Mouse (Mus musculus) spleen, adult 2 months (tissue): ENCODE results near the gene Gm5294. TPM values are rescaled to one million over a fixed set of nuclear protein-coding genes. Genes with fewer than 3 reads are reported as not detected.

Source experiments
- DNase-seq, 2 experiments: peaks; one replicate each; pipeline versions ENCODE4 v3.0.0 to v3.0.0-alpha.2; 2012 to 2021; ENCODE audit warnings: low spot score in 2 of 2, low read depth in 1 of 2
- H3K27ac ChIP-seq: fragments of 200-500 bp; 2 replicates; pipeline ENCODE4 v1.5.1; 2012; ENCODE audit warnings: low read length, inconsistent platforms; ENCODE audit not compliant: insufficient read depth
- H3K27me3 ChIP-seq: fragments of 200-500 bp; 2 replicates; pipeline ENCODE4 v1.6.1; 2012; ENCODE audit warnings: mild to moderate bottlenecking, moderate library complexity, low read length, inconsistent platforms; ENCODE audit not compliant: control insufficient read depth, insufficient read depth
- H3K36me3 ChIP-seq: fragments of 200-500 bp; 2 replicates; pipeline ENCODE4 v1.6.1; 2012; ENCODE audit warnings: mild to moderate bottlenecking, low read length, inconsistent platforms; ENCODE audit not compliant: control insufficient read depth, insufficient read depth
- H3K4me1 ChIP-seq: fragments of 200-500 bp; 2 replicates; pipeline ENCODE4 v1.6.1; 2011; ENCODE audit warnings: inconsistent platforms; ENCODE audit not compliant: control insufficient read depth, insufficient read depth, insufficient read length
- H3K4me3 ChIP-seq: fragments of 200-500 bp; 2 replicates; pipeline ENCODE4 v1.5.1; 2011; ENCODE audit warnings: mild to moderate bottlenecking, inconsistent platforms; ENCODE audit not compliant: insufficient read depth, insufficient read length; ENCODE audit errors: extremely low read depth
- CTCF ChIP-seq: fragments of 200-500 bp; IDR thresholded peaks from 2 replicates; pipeline ENCODE4 v1.5.1; 2011; ENCODE audit warnings: mild to moderate bottlenecking, inconsistent platforms; ENCODE audit not compliant: insufficient read depth, insufficient read length, insufficient replicate concordance; ENCODE audit errors: extremely low read depth
- POLR2A ChIP-seq: fragments of 200-500 bp; IDR thresholded peaks from 2 replicates; pipeline ENCODE4 v1.6.1; 2011; ENCODE audit warnings: low read depth, low read length, inconsistent platforms
- WGBS: fragments of 180-500 bp; shearing (Covaris S2); methylation state at CpG from one replicate; pipeline ENCODE4 v1.1.7; 2018; 5-methylcytosine and 5-hydroxymethylcytosine counted together
- polyA plus RNA-seq: library from polyadenylated mRNA; depleted of rRNA; stranded (reverse); fragments of >200 nt; gene quantifications from 2 replicates; pipeline ENCODE4 v1.2.3, GENCODE M21; 2012

The Gm5294 gene
- polyA plus RNA-seq, 1 experiment, result not detected

DNA sequence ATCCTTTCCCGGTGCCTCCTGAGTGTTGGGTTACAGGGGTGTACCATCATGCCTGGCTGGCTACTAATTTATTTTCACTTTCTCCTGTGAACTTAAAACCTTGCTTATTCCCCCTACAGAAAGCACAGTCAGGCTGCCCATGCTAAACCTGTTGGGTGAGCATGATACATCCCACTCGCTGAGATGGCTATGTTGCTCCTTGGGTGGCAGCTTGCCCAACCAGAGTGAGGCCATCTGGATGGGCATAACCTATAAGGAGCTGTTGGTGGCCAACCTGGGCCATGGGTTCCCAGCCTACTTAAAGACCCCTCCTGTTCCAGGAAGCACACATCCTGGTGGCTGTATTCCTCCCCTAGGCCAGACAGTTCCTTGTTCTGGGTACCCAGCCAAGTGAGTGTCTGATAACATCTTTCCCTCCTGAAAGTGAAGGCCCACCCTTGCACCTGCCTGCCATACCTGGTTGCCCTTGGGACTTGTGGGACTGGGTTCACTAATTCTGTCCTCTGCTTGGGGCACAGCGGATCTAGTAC, 33.8 kb upstream of the Gm5294 start:
- TF ChIP-seq POLR2A (no peak), CTCF (no peak)
- no peaks in the 10 kb centered on the region for H3K4me1 ChIP-seq
- DNase-seq, result no peak
- H3K36me3 ChIP-seq, result no peaks in the 10 kb centered on the region
- H3K27me3 ChIP-seq, result no peaks in the 10 kb centered on the region
- no peak overlapping the region for H3K4me3 ChIP-seq
- WGBS, result 89% methylated on average over 3 of the region's 3 CpGs
- H3K27ac ChIP-seq, result no peak overlapping the region

DNA sequence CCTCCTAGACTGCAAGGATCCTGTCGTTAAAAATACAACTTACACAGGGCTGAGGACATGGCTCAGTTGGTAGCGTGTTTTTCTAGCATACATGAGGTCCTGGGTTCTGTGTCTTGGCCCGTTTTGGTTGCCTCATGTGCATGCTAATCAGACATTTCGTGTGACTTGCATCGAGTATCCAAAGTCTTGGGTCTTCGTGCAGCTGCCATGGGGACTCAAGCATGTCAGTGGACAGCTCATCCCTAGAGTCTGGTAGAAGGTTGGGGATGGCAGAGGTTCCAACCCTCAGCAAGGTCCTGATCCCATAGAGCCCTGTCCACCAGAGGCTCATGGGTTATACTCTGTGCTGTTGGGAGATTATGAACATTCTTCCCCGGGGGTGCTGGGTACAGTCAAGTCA, 32.2 kb upstream of the Gm5294 start:
- no peak overlapping the region for H3K4me3 ChIP-seq
- DNase-seq, result no peak
- no peaks in the 10 kb centered on the region for H3K4me1 ChIP-seq
- TF ChIP-seq CTCF, result no peak
- no peak for TF ChIP-seq POLR2A
- no peak overlapping the region for H3K27ac ChIP-seq
- no peaks in the 10 kb centered on the region for H3K27me3 ChIP-seq
- 84% methylated on average over 7 of the region's 7 CpGs for WGBS
- no peaks in the 10 kb centered on the region for H3K36me3 ChIP-seq

DNA sequence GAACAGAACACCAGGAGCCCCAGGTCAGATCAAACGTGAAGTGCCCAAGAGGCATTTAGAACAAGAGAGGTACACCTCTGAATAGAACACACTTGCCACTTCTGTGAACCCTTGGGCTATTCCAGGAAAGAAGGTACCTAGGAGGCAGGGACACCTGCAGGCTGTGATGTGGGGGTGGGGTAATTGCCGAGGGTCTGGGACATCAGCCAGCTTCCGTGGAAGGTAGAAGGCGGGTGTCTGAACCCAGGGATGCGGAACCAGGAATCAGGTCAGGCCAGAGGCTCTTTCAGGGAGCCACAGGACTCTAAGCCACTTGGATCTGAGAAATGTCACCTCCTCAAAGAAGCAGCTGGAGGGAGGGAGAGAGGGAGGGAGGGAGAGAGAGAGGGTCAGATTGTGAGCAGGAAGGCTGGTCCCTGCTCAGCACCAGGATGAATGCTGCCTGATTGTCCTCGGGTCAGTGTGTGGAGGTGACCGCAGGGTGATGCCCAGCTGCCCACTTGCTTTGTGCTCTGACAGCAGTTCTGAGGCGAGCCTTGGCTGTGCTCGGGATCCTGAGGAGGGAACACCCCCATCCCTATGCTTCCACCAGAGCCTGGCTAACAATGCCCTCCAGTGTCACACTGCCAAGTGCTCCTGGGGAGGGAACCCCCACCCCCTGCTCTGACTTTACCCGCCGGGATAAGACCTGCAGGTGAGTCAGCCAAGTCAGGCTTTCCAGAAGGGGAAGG, 31.2 kb upstream of the Gm5294 start:
- Histone ChIP-seq H3K36me3 (no peaks in the 10 kb centered on the region), H3K27ac (no peak overlapping the region)
- no peak for DNase-seq

DNA sequence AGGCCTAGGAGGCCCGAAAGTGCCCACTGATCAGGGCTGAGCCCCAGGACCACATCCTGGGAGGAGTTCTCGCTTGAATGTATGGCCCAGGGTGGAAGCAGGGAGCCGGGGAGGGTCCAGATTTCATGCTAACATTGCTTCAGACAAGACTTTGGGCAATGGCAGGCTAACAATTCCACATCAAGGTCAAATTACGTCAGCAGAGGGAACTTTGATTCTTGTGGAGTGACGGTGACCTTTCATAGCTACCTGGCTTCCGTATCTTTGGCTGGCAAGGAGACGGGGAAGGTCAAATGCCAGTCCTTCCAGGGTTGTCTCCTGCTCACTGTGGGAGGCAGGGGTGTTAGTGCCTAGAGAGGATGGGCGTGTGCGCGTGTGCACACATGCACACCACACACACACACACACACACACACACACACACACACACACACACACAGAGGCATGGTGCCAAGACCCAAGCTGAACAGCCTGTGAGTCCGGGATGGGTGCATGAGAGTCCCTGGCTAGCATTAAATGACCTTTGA, 28.9 kb upstream of the Gm5294 start:
- Histone ChIP-seq H3K27me3 (no peaks in the 10 kb centered on the region), H3K36me3 (no peaks in the 10 kb centered on the region), H3K4me1 (no peaks in the 10 kb centered on the region), H3K4me3 (no peak overlapping the region), H3K27ac (no peak overlapping the region)
- TF ChIP-seq CTCF, result no peak
- TF ChIP-seq POLR2A, result no peak
- no peak for DNase-seq
- 83% methylated on average over 11 of the region's 11 CpGs for WGBS

More for the DNA sequence above, 31.2 kb upstream of the Gm5294 start:
- Histone ChIP-seq H3K4me3 (no peak overlapping the region), H3K27me3 (no peaks in the 10 kb centered on the region), H3K4me1 (no peaks in the 10 kb centered on the region)
- 78% methylated on average over 11 of the region's 11 CpGs for WGBS
- TF ChIP-seq CTCF (no peak), POLR2A (no peak)

DNA sequence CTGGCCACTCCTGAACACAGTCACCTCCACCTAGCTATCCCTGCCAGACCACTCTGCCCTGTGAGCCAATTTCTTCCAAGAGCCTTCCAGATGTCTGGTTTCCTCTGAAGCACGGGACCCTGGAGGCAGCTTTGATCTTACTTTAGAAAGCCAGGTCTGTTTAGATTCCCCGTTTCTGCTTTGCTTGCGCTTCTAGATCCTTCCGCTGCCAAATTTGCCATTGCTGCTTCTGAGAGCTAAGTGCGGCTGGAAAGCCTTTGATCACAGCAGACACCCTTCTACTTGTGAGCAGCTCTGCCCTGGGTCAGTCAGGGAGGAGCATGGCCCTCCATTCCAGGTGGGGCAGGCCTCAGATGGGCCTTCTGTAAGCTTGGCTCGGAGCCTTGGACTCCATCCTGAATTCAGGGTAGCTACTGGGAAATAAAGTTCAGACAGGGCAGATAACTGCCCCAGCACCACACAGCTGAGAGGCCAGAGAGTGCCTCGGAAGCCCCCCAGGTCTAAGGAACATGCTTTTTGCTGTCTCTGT, 18.2 kb upstream of the Gm5294 start:
- no peak overlapping the region for H3K4me3 ChIP-seq
- H3K27me3 ChIP-seq, result no peaks in the 10 kb centered on the region
- H3K4me1 ChIP-seq, result no peaks in the 10 kb centered on the region
- 86% methylated on average over 7 of the region's 7 CpGs for WGBS
- no peak overlapping the region for H3K27ac ChIP-seq
- H3K36me3 ChIP-seq, result no peaks in the 10 kb centered on the region
- TF ChIP-seq CTCF, result no peak
- no peak for TF ChIP-seq POLR2A
- no peak for DNase-seq

DNA sequence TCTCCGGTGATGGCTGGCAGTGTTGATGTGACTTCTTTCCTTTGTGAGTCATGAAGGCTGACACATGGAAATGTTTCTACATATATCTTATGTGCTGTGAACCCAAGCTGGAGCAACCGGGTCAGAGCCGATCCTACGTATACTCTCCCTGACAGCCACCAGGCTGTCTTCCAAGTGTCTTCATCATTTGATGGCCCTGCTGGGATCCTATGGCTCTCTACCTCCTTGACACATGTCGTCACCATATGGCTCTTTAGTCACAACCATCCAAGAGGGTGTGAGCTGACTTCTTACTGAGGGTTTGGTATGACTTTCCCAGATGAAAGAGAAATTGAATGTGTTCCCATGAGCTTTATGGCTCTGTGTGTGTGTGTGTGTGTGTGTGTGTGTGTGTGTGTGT, 15.6 kb upstream of the Gm5294 start:
- TF ChIP-seq POLR2A (no peak), CTCF (no peak)
- Histone ChIP-seq H3K27ac (no peak overlapping the region), H3K27me3 (no peaks in the 10 kb centered on the region), H3K4me3 (no peak overlapping the region), H3K4me1 (no peaks in the 10 kb centered on the region), H3K36me3 (no peaks in the 10 kb centered on the region)
- 94% methylated on average over 5 of the region's 5 CpGs for WGBS
- no peak for DNase-seq

DNA sequence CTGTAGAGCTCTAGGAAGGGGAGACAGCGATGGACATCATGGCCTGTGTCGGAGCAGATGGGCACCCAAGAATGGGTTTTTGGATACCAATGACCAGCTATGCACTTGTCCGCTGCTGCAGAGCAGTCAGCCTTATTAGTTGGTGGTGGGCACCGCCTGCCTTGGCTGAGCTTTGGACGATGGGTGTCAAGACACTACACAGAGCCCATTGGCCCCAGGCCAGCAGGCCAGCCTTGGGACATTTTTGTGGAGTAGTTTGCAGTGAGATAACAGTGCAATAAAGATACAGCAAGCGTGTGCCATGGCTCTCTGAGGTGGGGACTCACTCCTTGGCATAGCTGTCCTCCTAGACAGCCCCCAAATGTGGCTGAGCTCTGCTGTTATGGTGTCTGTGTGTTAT, 10.1 kb upstream of the Gm5294 start:
- H3K36me3 ChIP-seq, result no peaks in the 10 kb centered on the region
- no peak for DNase-seq
- 89% methylated on average over 6 of the region's 6 CpGs for WGBS

More for the DNA sequence above, 10.1 kb upstream of the Gm5294 start:
- TF ChIP-seq POLR2A, result no peak
- no peak for TF ChIP-seq CTCF
- Histone ChIP-seq H3K4me1 (no peaks in the 10 kb centered on the region), H3K4me3 (no peak overlapping the region), H3K27me3 (no peaks in the 10 kb centered on the region), H3K27ac (no peak overlapping the region)
